Mouse (Mus musculus) liver, embryonic 14.5 days (tissue): ENCODE measurements at regions not wholly inside any gene's neighbourhood (a gene's known extent, or its start where the extent isn't known, plus 50 kb on each side); places are given as distances from the start of the nearest gene placed in this dataset.

Source experiments
- ATAC-seq: fragments of 200-750 bp; cut with Nextera tagmentation; 2 replicates; pipeline ENCODE4 v1.8.0; 2017; ENCODE audit warnings: moderate number of reproducible peaks, mild to moderate bottlenecking, moderate library complexity; ENCODE audit not compliant: insufficient read depth
- DNase-seq, 3 experiments: peaks; one replicate each; pipeline ENCODE4 v3.0.0-alpha.2; 2012 to 2013; ENCODE audit warnings: low read depth in 3 of 3, low spot score in 3 of 3
- H3K27ac ChIP-seq: fragments of 300-500 bp; sonication (generic); 2 replicates; pipeline ENCODE4 v1.5.1; 2014; ENCODE audit warnings: moderate library complexity, mild to moderate bottlenecking, control low read depth, inconsistent platforms
- H3K27me3 ChIP-seq: fragments of 300-500 bp; sonication (generic); 2 replicates; pipeline ENCODE4 v1.6.1; 2014; ENCODE audit warnings: mild to moderate bottlenecking, low read length, moderate library complexity; ENCODE audit not compliant: control insufficient read depth, insufficient read depth
- H3K36me3 ChIP-seq: fragments of 300-500 bp; sonication (generic); replicated peaks from 2 replicates; pipeline ENCODE4 v1.6.1; 2014; ENCODE audit warnings: low read depth; ENCODE audit not compliant: control insufficient read depth, insufficient read depth
- H3K4me1 ChIP-seq, 2 experiments: fragments of 200-500 bp in 1 of 2; fragments of 300-500 bp in 1 of 2; sonication (generic) in 1 of 2; replicated peaks; 2 replicates each; pipeline ENCODE4 v1.6.1; 2012 to 2014; ENCODE audit warnings: antibody characterized with exemption in 1 of 2, inconsistent platforms in 1 of 2, low read length in 1 of 2; ENCODE audit not compliant: control insufficient read depth in 2 of 2, insufficient read depth in 2 of 2
- H3K4me2 ChIP-seq: fragments of 300-500 bp; sonication (generic); 2 replicates; pipeline ENCODE4 v1.6.1; 2014; ENCODE audit warnings: low read depth, mild to moderate bottlenecking, control low read depth, moderate library complexity
- H3K4me3 ChIP-seq, 2 experiments: fragments of 200-500 bp in 1 of 2; fragments of 300-500 bp in 1 of 2; sonication (generic) in 1 of 2; 2 replicates each; pipeline ENCODE4 v1.5.1; 2012 to 2014; ENCODE audit warnings: low read depth in 2 of 2, low read length in 2 of 2, mild to moderate bottlenecking in 2 of 2, control low read depth in 1 of 2, inconsistent platforms in 1 of 2, moderate library complexity in 1 of 2; ENCODE audit not compliant: insufficient read depth in 1 of 2
- H3K9ac ChIP-seq: fragments of 300-500 bp; sonication (generic); replicated peaks from 2 replicates; pipeline ENCODE4 v1.6.1; 2014; ENCODE audit warnings: mild to moderate bottlenecking, control low read depth, moderate library complexity
- H3K9me3 ChIP-seq: fragments of 300-500 bp; sonication (generic); 2 replicates; pipeline ENCODE4 v1.6.1; 2016; ENCODE audit warnings: low read length, mixed read lengths; ENCODE audit not compliant: control insufficient read depth
- CTCF ChIP-seq: IDR thresholded peaks from 2 replicates; pipeline ENCODE4 v1.5.1; 2016; ENCODE audit warnings: antibody characterized with exemption, low read depth, control low read depth
- EP300 ChIP-seq: IDR thresholded peaks from 2 replicates; pipeline ENCODE4 v1.6.1; 2016; ENCODE audit warnings: antibody characterized with exemption, low read depth
- WGBS: fragments of 180-500 bp; shearing (Covaris S2); extraction: QIAGEN DNeasy Blood & Tissue Kit; methylation state at CpG from one replicate; pipeline ENCODE4 v1.1.7; 2014; ENCODE audit not compliant: insufficient replicate concordance; 5-methylcytosine and 5-hydroxymethylcytosine counted together

- WGBS: 37% methylated on average over 8 of the region's 8 CpGs
- no peaks in the 10 kb centered on the region for H3K9me3 ChIP-seq
Measured at GRCm38 (mm10) chr14:24827381-24828031, 340.6 kb downstream of the Rps24 start.

GRCm38 (mm10) chr14:24829001-24829400, 342.1 kb downstream of the Rps24 start:
- 30% methylated on average over 6 of the region's 6 CpGs for WGBS
- no peak overlapping the region for H3K27ac ChIP-seq
- H3K9me3 ChIP-seq: no peaks in the 10 kb centered on the region
- no peak overlapping the region for H3K9ac ChIP-seq
- H3K4me3 ChIP-seq: no peak overlapping the region
- H3K4me1 ChIP-seq: no peaks in the 10 kb centered on the region
- no peaks in the 10 kb centered on the region for H3K36me3 ChIP-seq
- no peaks in the 10 kb centered on the region for H3K27me3 ChIP-seq
- ATAC-seq (no peak), DNase-seq (no peak)
- TF ChIP-seq EP300 (no peak), CTCF (no peak)
- no peak overlapping the region for H3K4me2 ChIP-seq

More at GRCm38 (mm10) chr14:24827381-24828031, 340.6 kb downstream of the Rps24 start:
- DNase-seq (no peak), ATAC-seq (no peak)
- H3K27ac ChIP-seq: no peak overlapping the region
- H3K36me3 ChIP-seq: no peaks in the 10 kb centered on the region
- H3K4me3 ChIP-seq: no peak overlapping the region
- TF ChIP-seq CTCF: no peak
- TF ChIP-seq EP300: no peak
- H3K4me2 ChIP-seq: no peak overlapping the region
- no peaks in the 10 kb centered on the region for H3K4me1 ChIP-seq
- no peak overlapping the region for H3K9ac ChIP-seq
- H3K27me3 ChIP-seq: no peaks in the 10 kb centered on the region

GRCm38 (mm10) chr14:24833211-24833610, 346.3 kb downstream of the Rps24 start:
- no peak for DNase-seq
- WGBS: 27% methylated on average over 2 of the region's 2 CpGs
- Histone ChIP-seq H3K27me3 (no peaks in the 10 kb centered on the region), H3K4me2 (no peak overlapping the region), H3K9ac (no peak overlapping the region), H3K36me3 (no peaks in the 10 kb centered on the region), H3K27ac (no peak overlapping the region), H3K4me1 (no peaks in the 10 kb centered on the region), H3K4me3 (no peak overlapping the region), H3K9me3 (no peaks in the 10 kb centered on the region)
- no peak for TF ChIP-seq EP300
- no peak for TF ChIP-seq CTCF
- ATAC-seq: no peak

- DNase-seq (no peak), ATAC-seq (no peak)
- no peaks in the 10 kb centered on the region for H3K27me3 ChIP-seq
- no peak overlapping the region for H3K4me2 ChIP-seq
- no peaks in the 10 kb centered on the region for H3K4me1 ChIP-seq
- no peak overlapping the region for H3K27ac ChIP-seq
- WGBS: 51% methylated on average over 4 of the region's 4 CpGs
- TF ChIP-seq CTCF: no peak
- TF ChIP-seq EP300: no peak
- no peak overlapping the region for H3K9ac ChIP-seq
- no peak overlapping the region for H3K4me3 ChIP-seq
- no peaks in the 10 kb centered on the region for H3K36me3 ChIP-seq
- no peaks in the 10 kb centered on the region for H3K9me3 ChIP-seq
Measured at GRCm38 (mm10) chr14:24838219-24838618, 351.3 kb downstream of the Rps24 start.

GRCm38 (mm10) chr14:24839056-24839455, 352.1 kb downstream of the Rps24 start:
- Histone ChIP-seq H3K27ac (no peak overlapping the region), H3K4me3 (no peak overlapping the region), H3K36me3 (no peaks in the 10 kb centered on the region), H3K4me2 (no peak overlapping the region), H3K9ac (no peak overlapping the region), H3K9me3 (no peaks in the 10 kb centered on the region), H3K27me3 (no peaks in the 10 kb centered on the region), H3K4me1 (no peaks in the 10 kb centered on the region)
- ATAC-seq (no peak), DNase-seq (no peak)
- WGBS: 49% methylated on average over 4 of the region's 4 CpGs
- TF ChIP-seq EP300: no peak
- no peak for TF ChIP-seq CTCF
